8 mouse cellular contexts compared by ENCODE assay signal in the genomic region with DNA sequence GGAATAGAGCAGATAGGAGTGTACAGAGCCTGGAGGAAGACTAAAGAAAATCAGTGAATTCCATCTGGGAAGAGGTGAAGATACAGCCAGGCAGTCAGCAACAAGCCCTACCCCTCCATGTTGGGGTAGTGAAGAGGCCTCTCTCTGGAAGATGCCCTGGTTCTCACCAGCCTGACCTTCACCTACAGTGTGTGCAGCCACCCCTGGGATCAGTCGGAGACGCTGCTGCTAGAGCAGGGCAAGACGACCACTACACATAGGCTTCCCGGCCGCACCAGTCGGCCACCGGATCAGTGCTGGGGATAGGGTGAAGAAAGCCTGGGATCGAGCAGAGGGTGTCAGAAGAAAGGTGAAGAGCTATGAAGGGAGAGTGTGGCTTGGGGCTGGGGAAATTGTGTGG. TPM values are rescaled to one million over a fixed set of nuclear protein-coding genes. Genes with fewer than 3 reads are reported as not detected.
DNase-seq lines count a peak whose midpoint lies in the region; ATAC-seq and TF ChIP-seq lines count a peak whose summit lies in the region.

No protein-coding gene starts in this region.

- ATAC-seq in embryonic facial prominence, embryonic 11.5 days (replicated peaks; ENCODE audit: insufficient number of reproducible peaks, low FRiP score, low TSS enrichment, low read depth): no peak
- no peak for ATAC-seq in heart, postnatal 0 days (ENCODE audit: insufficient read depth, low read depth)
- 0 out of 2 replicates have a peak, but pooled peaks have one; percentile 5 for ATAC-seq in midbrain, embryonic 15.5 days (replicated peaks)
- ATAC-seq in inflammation-experienced regulatory T-cells, adult 6 months: no peak

- no peaks in the 10 kb centered on the region for H3K27me3 ChIP-seq in kidney, adult 2 months (replicated peaks; ENCODE audit: control insufficient read depth, insufficient read depth, low read length)
- peaks cover 27% of the 10 kb centered on the region for H3K27me3 ChIP-seq in embryonic facial prominence, embryonic 11.5 days (ENCODE audit: control insufficient read depth, insufficient read depth, low read length)
- peaks cover 5% of the 10 kb centered on the region; the same call in 1 of the 2 replicates for H3K27me3 ChIP-seq in heart, postnatal 0 days (ENCODE audit: control insufficient read depth, insufficient read depth, low read length)
- peaks cover 16% of the 10 kb centered on the region for H3K27me3 ChIP-seq in midbrain, embryonic 15.5 days (replicated peaks)

- peaks cover 18% of the 10 kb centered on the region; the same call in 1 of the 2 replicates for H3K4me1 ChIP-seq in kidney, adult 2 months (ENCODE audit: control insufficient read depth, insufficient read depth, low read length)
- no peaks in the 10 kb centered on the region for H3K4me1 ChIP-seq in embryonic facial prominence, embryonic 11.5 days (ENCODE audit: control insufficient read depth, insufficient read depth, low read length)
- peaks cover 15% of the 10 kb centered on the region; the same call in 1 of the 2 replicates for H3K4me1 ChIP-seq in heart, postnatal 0 days (ENCODE audit: control insufficient read depth, insufficient read depth)
- peaks cover 33% of the 10 kb centered on the region; the same call in 1 of the 2 replicates for H3K4me1 ChIP-seq in midbrain, embryonic 15.5 days

- no peaks in the 10 kb centered on the region for H3K36me3 ChIP-seq in kidney, adult 2 months (ENCODE audit: control insufficient read depth, insufficient read depth, low read length)
- H3K36me3 ChIP-seq in embryonic facial prominence, embryonic 11.5 days (replicated peaks; ENCODE audit: control insufficient read depth, insufficient read depth, low read depth, low read length): no peaks in the 10 kb centered on the region
- peaks cover 22% of the 10 kb centered on the region for H3K36me3 ChIP-seq in heart, postnatal 0 days (replicated peaks; ENCODE audit: control insufficient read depth, insufficient read depth, low read length)
- peaks cover 4% of the 10 kb centered on the region; the same call in 1 of the 2 replicates for H3K36me3 ChIP-seq in midbrain, embryonic 15.5 days (replicated peaks)

- no peaks in the 10 kb centered on the region for H3K9me3 ChIP-seq in embryonic facial prominence, embryonic 11.5 days (replicated peaks; ENCODE audit: control insufficient read depth, low read length)
- H3K9me3 ChIP-seq in heart, postnatal 0 days (replicated peaks; ENCODE audit: control insufficient read depth, low read length): no peaks in the 10 kb centered on the region
- no peaks in the 10 kb centered on the region for H3K9me3 ChIP-seq in midbrain, embryonic 15.5 days

- no peak for TF ChIP-seq CTCF in kidney, adult 2 months (conservative IDR thresholded peaks at IDR 0.05; ENCODE audit: insufficient read depth, insufficient read length, low read depth, low read length)
- no peak for TF ChIP-seq CTCF in heart, postnatal 0 days (IDR thresholded peaks at IDR 0.05; ENCODE audit: low read depth)

- TF ChIP-seq EP300 in heart, postnatal 0 days (IDR thresholded peaks at IDR 0.05; ENCODE audit: low read depth): no peak

- no peak for DNase-seq in kidney, adult 2 months
- no peak for DNase-seq in kidney, postnatal 14 days
- DNase-seq in embryonic facial prominence, embryonic 11.5 days (ENCODE audit: low spot score): no peak
- DNase-seq in heart, postnatal 0 days (ENCODE audit: low spot score): no peak
- no peak for DNase-seq in spleen, postnatal 10 days (ENCODE audit: low spot score in 2 of 2)
- no peak for DNase-seq in spleen, postnatal 14 days (ENCODE audit: low spot score in 2 of 2)

- H3K9ac ChIP-seq in embryonic facial prominence, embryonic 11.5 days (replicated peaks; ENCODE audit: low read length): no peak overlapping the region
- H3K9ac ChIP-seq in heart, postnatal 0 days (replicated peaks; ENCODE audit: low read depth, low read length): peak overlapping the region; percentile 87
- H3K9ac ChIP-seq in midbrain, embryonic 15.5 days: peak overlapping the region; percentile 60

- peak overlapping the region; percentile 92 for H3K27ac ChIP-seq in kidney, adult 2 months (ENCODE audit: insufficient read depth, low read depth, low read length)
- H3K27ac ChIP-seq in embryonic facial prominence, embryonic 11.5 days (replicated peaks; ENCODE audit: low read depth, low read length): no peak overlapping the region
- H3K27ac ChIP-seq in heart, postnatal 0 days (ENCODE audit: low read depth): peak overlapping the region; percentile 95
- H3K27ac ChIP-seq in midbrain, embryonic 15.5 days: peak overlapping the region; percentile 63

- peak overlapping the region; percentile 61 for H3K4me3 ChIP-seq in kidney, adult 2 months (ENCODE audit: insufficient read depth, low read depth, low read length)
- H3K4me3 ChIP-seq in embryonic facial prominence, embryonic 11.5 days (ENCODE audit: low read depth, low read length): peak overlapping the region; percentile 44; the same call in 1 of the 2 replicates
- H3K4me3 ChIP-seq in heart, postnatal 0 days (ENCODE audit: low read depth, low read length): peak overlapping the region; percentile 65
- peak overlapping the region; percentile 62 for H3K4me3 ChIP-seq in midbrain, embryonic 15.5 days

- H3K4me2 ChIP-seq in embryonic facial prominence, embryonic 11.5 days (ENCODE audit: low read depth, low read length): peak overlapping the region; percentile 91
- peak overlapping the region; percentile 79 for H3K4me2 ChIP-seq in heart, postnatal 0 days (ENCODE audit: low read depth, low read length)
- H3K4me2 ChIP-seq in midbrain, embryonic 15.5 days: peak overlapping the region; percentile 90

- 61% methylated on average over 8 of the region's 8 CpGs for WGBS in kidney, adult 2 months
- WGBS in embryonic facial prominence, embryonic 11.5 days: 44% methylated on average over 8 of the region's 8 CpGs
- 25% methylated on average over 8 of the region's 8 CpGs for WGBS in heart, postnatal 0 days
- WGBS in midbrain, embryonic 15.5 days: 48% methylated on average over 8 of the region's 8 CpGs

- TF ChIP-seq POLR2A in kidney, adult 2 months (IDR thresholded peaks at IDR 0.05; ENCODE audit: low read depth, low read length): no peak

RNA-seq across cellular contexts. Expression of gene Gm10570, which starts 0.8 kb away (rescaled TPM):
- polyA plus RNA-seq in kidney, adult 2 months (2012; rRNA removed): 0.25 and 0.62 TPM in 2 replicates
- polyA plus RNA-seq in embryonic facial prominence, embryonic 11.5 days (2014; fragmentation: Nextera tagmentation; extraction: Ambion mirVana): 0.46 TPM in 1 of 2 replicates, not detected in the other
- total RNA-seq in heart, postnatal 0 days (2014; rRNA removed; ENCODE audit: low replicate concordance): not detected in 2 replicates
- polyA plus RNA-seq in heart, postnatal 0 days (2015; fragmentation: Nextera tagmentation; extraction: Ambion mirVana): 2.1 and 2.8 TPM in 2 replicates
- 1.0 and 1.4 TPM in 2 replicates for polyA plus RNA-seq in midbrain, embryonic 15.5 days (2015; fragmentation: Nextera tagmentation; extraction: Ambion mirVana)
- not detected for polyA plus RNA-seq in inflammation-experienced regulatory T-cells, adult 6 months (2017; shearing (Covaris generic))

RNA-seq across cellular contexts. Expression of gene Fabp3, which starts 0.9 kb away (rescaled TPM):
- 235 and 321 TPM in 2 replicates for polyA plus RNA-seq in kidney, adult 2 months (2012; rRNA removed)
- 12.4 and 15.9 TPM in 2 replicates for polyA plus RNA-seq in embryonic facial prominence, embryonic 11.5 days (2014; fragmentation: Nextera tagmentation; extraction: Ambion mirVana)
- total RNA-seq in heart, postnatal 0 days (2014; rRNA removed; ENCODE audit: low replicate concordance): 2,071 and 3,924 TPM in 2 replicates
- polyA plus RNA-seq in heart, postnatal 0 days (2015; fragmentation: Nextera tagmentation; extraction: Ambion mirVana): 10,729 and 11,746 TPM in 2 replicates
- 216 and 230 TPM in 2 replicates for polyA plus RNA-seq in midbrain, embryonic 15.5 days (2015; fragmentation: Nextera tagmentation; extraction: Ambion mirVana)
- 1 to 10 TPM in 1 of 3 experiments, not detected in 2; 1.6 TPM for polyA plus RNA-seq in inflammation-experienced regulatory T-cells, adult 6 months (2017; shearing (Covaris generic))

RNA-seq across cellular contexts. Expression of gene Serinc2, which starts 30.2 kb away (rescaled TPM):
- 54.8 and 77.5 TPM in 2 replicates for polyA plus RNA-seq in kidney, adult 2 months (2012; rRNA removed)
- 82.7 and 98.5 TPM in 2 replicates for polyA plus RNA-seq in embryonic facial prominence, embryonic 11.5 days (2014; fragmentation: Nextera tagmentation; extraction: Ambion mirVana)
- total RNA-seq in heart, postnatal 0 days (2014; rRNA removed; ENCODE audit: low replicate concordance): 1.3 and 1.9 TPM in 2 replicates
- polyA plus RNA-seq in heart, postnatal 0 days (2015; fragmentation: Nextera tagmentation; extraction: Ambion mirVana): 1.3 TPM in 2 replicates
- polyA plus RNA-seq in midbrain, embryonic 15.5 days (2015; fragmentation: Nextera tagmentation; extraction: Ambion mirVana): 42.9 and 50.3 TPM in 2 replicates
- polyA plus RNA-seq in inflammation-experienced regulatory T-cells, adult 6 months (2017; shearing (Covaris generic)): under 1 TPM in 2 of 3 experiments, not detected in 1; 0.39 to 0.75 TPM

RNA-seq across cellular contexts. Expression of gene Zcchc17, which starts 50.5 kb away (rescaled TPM):
- 21.1 and 22.7 TPM in 2 replicates for polyA plus RNA-seq in kidney, adult 2 months (2012; rRNA removed)
- polyA plus RNA-seq in embryonic facial prominence, embryonic 11.5 days (2014; fragmentation: Nextera tagmentation; extraction: Ambion mirVana): 85.4 and 93.1 TPM in 2 replicates
- 19.6 and 20.0 TPM in 2 replicates for total RNA-seq in heart, postnatal 0 days (2014; rRNA removed; ENCODE audit: low replicate concordance)
- polyA plus RNA-seq in heart, postnatal 0 days (2015; fragmentation: Nextera tagmentation; extraction: Ambion mirVana): 39.6 and 46.8 TPM in 2 replicates
- 83.5 and 84.1 TPM in 2 replicates for polyA plus RNA-seq in midbrain, embryonic 15.5 days (2015; fragmentation: Nextera tagmentation; extraction: Ambion mirVana)
- 10 to 100 TPM; 69.3 to 84.5 (median 79.9) TPM for polyA plus RNA-seq in inflammation-experienced regulatory T-cells, adult 6 months (2017; shearing (Covaris generic))

RNA-seq across cellular contexts. Expression of gene Snrnp40, which starts 50.7 kb away (rescaled TPM):
- 22.1 and 23.2 TPM in 2 replicates for polyA plus RNA-seq in kidney, adult 2 months (2012; rRNA removed)
- polyA plus RNA-seq in embryonic facial prominence, embryonic 11.5 days (2014; fragmentation: Nextera tagmentation; extraction: Ambion mirVana): 209 and 213 TPM in 2 replicates
- total RNA-seq in heart, postnatal 0 days (2014; rRNA removed; ENCODE audit: low replicate concordance): 36.8 and 39.2 TPM in 2 replicates
- 41.2 and 41.4 TPM in 2 replicates for polyA plus RNA-seq in heart, postnatal 0 days (2015; fragmentation: Nextera tagmentation; extraction: Ambion mirVana)
- polyA plus RNA-seq in midbrain, embryonic 15.5 days (2015; fragmentation: Nextera tagmentation; extraction: Ambion mirVana): 106 and 110 TPM in 2 replicates
- 10 to 100 TPM; 53.6 to 63.4 (median 62.1) TPM for polyA plus RNA-seq in inflammation-experienced regulatory T-cells, adult 6 months (2017; shearing (Covaris generic))

Comparison
In these comparisons a context has a peak if more than half of its experiments do, and no peak if none do; other contexts are left out.
1. RNA of gene Fabp3, which starts 0.9 kb away (polyA plus RNA-seq): 10,729 to 11,746 TPM in heart, postnatal 0 days; 235 to 321 TPM in kidney, adult 2 months, 216 to 230 TPM in midbrain, embryonic 15.5 days, 12.4 to 15.9 TPM in embryonic facial prominence, embryonic 11.5 days and 1.6 TPM in inflammation-experienced regulatory T-cells, adult 6 months; every median in the first group is over 10 times any median in the second.
2. RNA of gene Serinc2, which starts 30.2 kb away (polyA plus RNA-seq): 82.7 to 98.5 TPM in embryonic facial prominence, embryonic 11.5 days, 54.8 to 77.5 TPM in kidney, adult 2 months and 42.9 to 50.3 TPM in midbrain, embryonic 15.5 days; 1.3 TPM in heart, postnatal 0 days and 0.39 to 0.75 TPM in inflammation-experienced regulatory T-cells, adult 6 months; every median in the first group is over 10 times any median in the second.
3. Peak in every context shown above with its lines, with median percentiles within 50 percentile points of each other: H3K4me3 ChIP-seq and H3K4me2 ChIP-seq.